Mouse (Mus musculus): ENCODE data around the gene Smurf2.

Gene Smurf2

GRCm38 (mm10) chr11:106899804-106900203, 20.7 kb downstream of the Smurf2 start:
- 88% methylated on average over 1 of the region's 1 CpGs for WGBS

- WGBS = 79% methylated on average over 2 of the region's 2 CpGs
Measured at GRCm38 (mm10) chr11:106896561-106897168, 23.9 kb downstream of the Smurf2 start.

GRCm38 (mm10) chr11:106883656-106884055, 36.9 kb downstream of the Smurf2 start:
- 55% methylated on average over 1 of the region's 1 CpGs for WGBS

GRCm38 (mm10) chr11:106872650-106873049, 47.9 kb downstream of the Smurf2 start:
- WGBS = 91% methylated on average over 6 of the region's 6 CpGs

GRCm38 (mm10) chr11:106851438-106851837, 69.1 kb downstream of the Smurf2 start:
- 50% methylated on average over 2 of the region's 2 CpGs for WGBS

- WGBS = 85% methylated on average over 3 of the region's 3 CpGs
Measured at GRCm38 (mm10) chr11:106842002-106842401, 78.5 kb downstream of the Smurf2 start.

GRCm38 (mm10) chr11:106828079-106828478, 92.4 kb downstream of the Smurf2 start:
- WGBS = 93% methylated on average over 7 of the region's 7 CpGs

- WGBS = 68% methylated on average over 10 of the region's 10 CpGs
Measured at GRCm38 (mm10) chr11:106824403-106824802, 96.1 kb downstream of the Smurf2 start.

- WGBS = 72% methylated on average over 8 of the region's 8 CpGs
Measured at GRCm38 (mm10) chr11:106823741-106824140, 96.8 kb downstream of the Smurf2 start.

- 40% methylated on average over 5 of the region's 5 CpGs for WGBS
Measured at GRCm38 (mm10) chr11:106822911-106823310, 97.6 kb downstream of the Smurf2 start.

GRCm38 (mm10) chr11:106822491-106822890, 98.0 kb downstream of the Smurf2 start:
- 54% methylated on average over 8 of the region's 8 CpGs for WGBS

- 83% methylated on average over 6 of the region's 6 CpGs for WGBS
Measured at GRCm38 (mm10) chr11:106821397-106821796, 99.1 kb downstream of the Smurf2 start.

GRCm38 (mm10) chr11:106820972-106821371, 99.5 kb downstream of the Smurf2 start:
- WGBS = 30% methylated on average over 4 of the region's 4 CpGs

- 46% methylated on average over 6 of the region's 6 CpGs for WGBS
Measured at GRCm38 (mm10) chr11:106820252-106820651, 100.3 kb downstream of the Smurf2 start.

GRCm38 (mm10) chr11:106819595-106819994, 100.9 kb downstream of the Smurf2 start:
- WGBS = 69% methylated on average over 9 of the region's 9 CpGs

GRCm38 (mm10) chr11:106818341-106818740, 102.2 kb downstream of the Smurf2 start:
- 13% methylated on average over 9 of the region's 9 CpGs for WGBS

GRCm38 (mm10) chr11:106817808-106818207, 102.7 kb downstream of the Smurf2 start:
- 50% methylated on average over 6 of the region's 6 CpGs for WGBS

GRCm38 (mm10) chr11:106817156-106817555, 103.4 kb downstream of the Smurf2 start:
- 43% methylated on average over 3 of the region's 3 CpGs for WGBS

- 75% methylated on average over 7 of the region's 7 CpGs for WGBS
Measured at GRCm38 (mm10) chr11:106816316-106816715, 104.2 kb downstream of the Smurf2 start.

- WGBS = 50% methylated on average over 2 of the region's 2 CpGs
Measured at GRCm38 (mm10) chr11:106815761-106816160, 104.8 kb downstream of the Smurf2 start.

- 58% methylated on average over 2 of the region's 2 CpGs for WGBS
Measured at GRCm38 (mm10) chr11:106815331-106815730, 105.2 kb downstream of the Smurf2 start.

GRCm38 (mm10) chr11:106814601-106815320, 105.8 kb downstream of the Smurf2 start:
- WGBS = 69% methylated on average over 14 of the region's 14 CpGs

GRCm38 (mm10) chr11:106812410-106813136, 107.9 kb downstream of the Smurf2 start:
- WGBS = 93% methylated on average over 7 of the region's 7 CpGs
